Mouse (Mus musculus) midbrain, embryonic 11.5 days (tissue): ENCODE results near the gene Olfm2. TPM values are rescaled to one million over a fixed set of nuclear protein-coding genes. Genes with fewer than 3 reads are reported as not detected.
A peak's percentile ranks its signal among the peaks of the same experiment; 100 is the strongest.

Experiments
- ATAC-seq: fragments of 200-750 bp; cut with Nextera tagmentation; 2 replicates; pipeline ENCODE4 v1.8.0; 2017; ENCODE audit warnings: moderate TSS enrichment, moderate library complexity; ENCODE audit not compliant: low FRiP score
- DNase-seq: peaks from one replicate; pipeline ENCODE4 v3.0.0; 2015; ENCODE audit warnings: low spot score; ENCODE audit errors: missing footprints
- H3K27ac ChIP-seq: fragments of 300-500 bp; sonication (generic); 2 replicates; pipeline ENCODE4 v1.5.1; 2014; ENCODE audit warnings: low read depth, low read length
- H3K27me3 ChIP-seq: fragments of 300-500 bp; sonication (generic); 2 replicates; pipeline ENCODE4 v1.6.1; 2014; ENCODE audit warnings: mild to moderate bottlenecking, low read length, moderate library complexity, mixed read lengths; ENCODE audit not compliant: control insufficient read depth, insufficient read depth
- H3K36me3 ChIP-seq: fragments of 300-500 bp; sonication (generic); 2 replicates; pipeline ENCODE4 v1.6.1; 2014; ENCODE audit warnings: mild to moderate bottlenecking, low read length, moderate library complexity, mixed read lengths; ENCODE audit not compliant: control insufficient read depth, insufficient read depth
- H3K4me1 ChIP-seq: fragments of 300-500 bp; sonication (generic); 2 replicates; pipeline ENCODE4 v1.6.1; 2014; ENCODE audit warnings: low read length; ENCODE audit not compliant: control insufficient read depth, insufficient read depth
- H3K4me2 ChIP-seq: fragments of 300-500 bp; sonication (generic); 2 replicates; pipeline ENCODE4 v1.6.1; 2014; ENCODE audit warnings: mild to moderate bottlenecking, moderate library complexity
- H3K4me3 ChIP-seq: fragments of 300-500 bp; sonication (generic); 2 replicates; pipeline ENCODE4 v1.5.1; 2014; ENCODE audit warnings: low read depth, low read length
- H3K9ac ChIP-seq: fragments of 300-500 bp; sonication (generic); 2 replicates; pipeline ENCODE4 v1.6.1; 2014; ENCODE audit warnings: low read length
- H3K9me3 ChIP-seq: fragments of 300-500 bp; sonication (generic); 2 replicates; pipeline ENCODE4 v1.6.1; 2016; ENCODE audit warnings: low read length; ENCODE audit not compliant: control insufficient read depth
- WGBS: fragments of 180-500 bp; shearing (Covaris S2); extraction: QIAGEN DNeasy Blood & Tissue Kit; methylation state at CpG from one replicate; pipeline ENCODE4 v1.1.7; 2014; 5-methylcytosine and 5-hydroxymethylcytosine counted together
- polyA plus RNA-seq: library from polyadenylated mRNA; unstranded; fragments of >200 nt; fragmentation: Nextera tagmentation; extraction: Ambion mirVana; gene quantifications from 2 replicates; pipeline ENCODE4 v1.2.1, GENCODE M21; 2014

The Olfm2 gene
- polyA plus RNA-seq, 1 experiment from 2014 or later = 35.3 TPM

GRCm38 (mm10) chr9:20680378-20680958, 65.7 kb downstream of the Olfm2 start:
- Histone ChIP-seq H3K36me3 (no peaks in the 10 kb centered on the region), H3K4me3 (no peak overlapping the region), H3K9me3 (no peaks in the 10 kb centered on the region), H3K27ac (no peak overlapping the region), H3K4me1 (no peaks in the 10 kb centered on the region), H3K27me3 (no peaks in the 10 kb centered on the region), H3K9ac (no peak overlapping the region), H3K4me2 (no peak overlapping the region)
- ATAC-seq = no peak
- 72% methylated on average over 9 of the region's 9 CpGs for WGBS
- no peak for DNase-seq

GRCm38 (mm10) chr9:20677892-20678291, 68.3 kb downstream of the Olfm2 start:
- no peak for ATAC-seq
- no peaks in the 10 kb centered on the region for H3K27me3 ChIP-seq
- H3K4me3 ChIP-seq = no peak overlapping the region
- no peak for DNase-seq
- no peak overlapping the region for H3K9ac ChIP-seq
- H3K4me1 ChIP-seq = no peaks in the 10 kb centered on the region
- WGBS = 96% methylated on average over 12 of the region's 12 CpGs
- no peaks in the 10 kb centered on the region for H3K36me3 ChIP-seq
- H3K4me2 ChIP-seq = no peak overlapping the region
- no peak overlapping the region for H3K27ac ChIP-seq
- H3K9me3 ChIP-seq = no peaks in the 10 kb centered on the region

GRCm38 (mm10) chr9:20672047-20672446, 74.1 kb downstream of the Olfm2 start:
- no peaks in the 10 kb centered on the region for H3K27me3 ChIP-seq
- DNase-seq (no peak), ATAC-seq (no peak)
- no peaks in the 10 kb centered on the region for H3K9me3 ChIP-seq
- H3K4me1 ChIP-seq = no peaks in the 10 kb centered on the region
- H3K27ac ChIP-seq = no peak overlapping the region
- no peaks in the 10 kb centered on the region for H3K36me3 ChIP-seq
- no peak overlapping the region for H3K4me2 ChIP-seq
- H3K4me3 ChIP-seq = no peak overlapping the region
- no peak overlapping the region for H3K9ac ChIP-seq
- 92% methylated on average over 16 of the region's 16 CpGs for WGBS

GRCm38 (mm10) chr9:20668065-20668464, 78.1 kb downstream of the Olfm2 start:
- Histone ChIP-seq H3K9ac (no peak overlapping the region), H3K27me3 (no peaks in the 10 kb centered on the region), H3K4me1 (peaks cover 12% of the 10 kb centered on the region), H3K4me3 (no peak overlapping the region), H3K4me2 (no peak overlapping the region), H3K36me3 (peaks cover 2% of the 10 kb centered on the region), H3K9me3 (no peaks in the 10 kb centered on the region), H3K27ac (no peak overlapping the region)
- ATAC-seq (no peak), DNase-seq (no peak)
- 93% methylated on average over 22 of the region's 22 CpGs for WGBS

- no peaks in the 10 kb centered on the region for H3K9me3 ChIP-seq
- H3K27me3 ChIP-seq = no peaks in the 10 kb centered on the region
Measured at GRCm38 (mm10) chr9:20666510-20667034, 79.6 kb downstream of the Olfm2 start.

GRCm38 (mm10) chr9:20665925-20666324, 80.2 kb downstream of the Olfm2 start:
- DNase-seq (no peak), ATAC-seq (peak; percentile 47; the same call in 1 of the 2 replicates)
- Histone ChIP-seq H3K4me1 (peaks cover 12% of the 10 kb centered on the region), H3K27ac (no peak overlapping the region), H3K27me3 (no peaks in the 10 kb centered on the region), H3K36me3 (peaks cover 11% of the 10 kb centered on the region), H3K9ac (no peak overlapping the region), H3K9me3 (no peaks in the 10 kb centered on the region), H3K4me2 (no peak overlapping the region), H3K4me3 (no peak overlapping the region)
- WGBS = 35% methylated on average over 8 of the region's 8 CpGs

More at GRCm38 (mm10) chr9:20666510-20667034, 79.6 kb downstream of the Olfm2 start:
- 8% methylated on average over 7 of the region's 7 CpGs for WGBS
- Histone ChIP-seq H3K27ac (no peak overlapping the region), H3K4me1 (peaks cover 12% of the 10 kb centered on the region), H3K36me3 (peaks cover 9% of the 10 kb centered on the region), H3K4me3 (no peak overlapping the region), H3K4me2 (no peak overlapping the region), H3K9ac (no peak overlapping the region)
- ATAC-seq = no peak
- DNase-seq = no peak

GRCm38 (mm10) chr9:20664982-20665637, 81.0 kb downstream of the Olfm2 start:
- WGBS = 81% methylated on average over 5 of the region's 5 CpGs
- Histone ChIP-seq H3K27me3 (no peaks in the 10 kb centered on the region), H3K36me3 (peaks cover 11% of the 10 kb centered on the region), H3K9me3 (no peaks in the 10 kb centered on the region), H3K27ac (0 out of 2 replicates have a peak overlapping the region, but pooled peaks have one; percentile 25), H3K4me3 (no peak overlapping the region), H3K9ac (no peak overlapping the region), H3K4me2 (no peak overlapping the region), H3K4me1 (peaks cover 12% of the 10 kb centered on the region)
- DNase-seq (no peak), ATAC-seq (no peak)

GRCm38 (mm10) chr9:20664366-20664765, 81.8 kb downstream of the Olfm2 start:
- Histone ChIP-seq H3K36me3 (peaks cover 15% of the 10 kb centered on the region), H3K9me3 (no peaks in the 10 kb centered on the region), H3K27ac (peak overlapping the region; percentile 25; the same call in 1 of the 2 replicates), H3K9ac (no peak overlapping the region), H3K4me3 (no peak overlapping the region), H3K27me3 (no peaks in the 10 kb centered on the region), H3K4me2 (no peak overlapping the region), H3K4me1 (peaks cover 12% of the 10 kb centered on the region)
- ATAC-seq (peak; percentile 14), DNase-seq (no peak)
- 70% methylated on average over 2 of the region's 2 CpGs for WGBS

- Histone ChIP-seq H3K4me3 (no peak overlapping the region), H3K4me2 (no peak overlapping the region), H3K27me3 (no peaks in the 10 kb centered on the region), H3K9me3 (no peaks in the 10 kb centered on the region), H3K27ac (no peak overlapping the region; the same call in 1 of the 2 replicates), H3K36me3 (peaks cover 17% of the 10 kb centered on the region), H3K9ac (no peak overlapping the region), H3K4me1 (peaks cover 12% of the 10 kb centered on the region)
- DNase-seq = no peak
- 89% methylated on average over 2 of the region's 2 CpGs for WGBS
- ATAC-seq = peak; percentile 19; the same call in 1 of the 2 replicates
Measured at GRCm38 (mm10) chr9:20663956-20664355, 82.2 kb downstream of the Olfm2 start.
